Mouse (Mus musculus) natural killer cell, adult 2 months (primary cell): ENCODE data around the gene Jag1.

Experiments used
- DNase-seq, 2 experiments: peaks; one replicate each; pipeline ENCODE4 v3.0.0; 2022; ENCODE audit warnings: low spot score in 2 of 2

Gene Jag1

DNA sequence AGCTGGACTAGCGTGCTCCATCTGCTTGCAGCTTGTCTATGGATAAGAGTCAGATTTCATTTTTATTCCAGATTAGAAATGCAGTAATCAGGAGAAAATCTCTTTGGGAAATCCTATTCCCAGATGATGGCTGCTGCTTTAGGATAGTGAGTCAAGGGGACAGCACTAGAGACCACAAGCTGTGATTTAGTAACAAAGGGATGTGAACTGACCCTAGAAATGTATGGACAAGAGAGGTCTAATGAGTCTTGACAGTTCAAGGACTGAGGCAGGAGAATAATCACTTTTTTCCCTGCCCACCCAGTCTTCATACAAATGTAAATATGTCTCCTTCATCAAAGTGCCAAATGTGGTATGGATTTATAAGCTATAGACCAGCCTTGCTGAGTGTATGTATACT lies 52.6 kb downstream of the Jag1 start:
- DNase-seq = no peak

DNA sequence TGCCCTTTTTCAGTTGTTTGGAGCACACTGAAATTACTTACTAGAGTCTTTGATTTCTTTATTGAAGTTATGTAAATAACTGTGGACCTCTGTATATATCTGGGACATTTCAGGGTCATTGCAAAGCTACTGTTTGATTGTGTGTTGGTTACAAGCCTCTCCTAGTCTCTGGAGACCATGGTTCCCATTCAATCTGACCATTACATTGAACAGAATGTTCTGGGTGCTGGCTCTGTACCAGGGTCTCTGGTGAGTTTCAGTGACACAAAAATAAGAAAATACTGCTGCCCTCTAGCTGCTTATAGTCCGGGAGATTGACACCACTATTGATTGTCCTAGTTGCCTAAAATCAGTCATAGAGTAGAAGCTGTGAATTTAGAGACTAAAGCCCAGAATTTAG lies 66.5 kb downstream of the Jag1 start:
- no peak for DNase-seq

DNA sequence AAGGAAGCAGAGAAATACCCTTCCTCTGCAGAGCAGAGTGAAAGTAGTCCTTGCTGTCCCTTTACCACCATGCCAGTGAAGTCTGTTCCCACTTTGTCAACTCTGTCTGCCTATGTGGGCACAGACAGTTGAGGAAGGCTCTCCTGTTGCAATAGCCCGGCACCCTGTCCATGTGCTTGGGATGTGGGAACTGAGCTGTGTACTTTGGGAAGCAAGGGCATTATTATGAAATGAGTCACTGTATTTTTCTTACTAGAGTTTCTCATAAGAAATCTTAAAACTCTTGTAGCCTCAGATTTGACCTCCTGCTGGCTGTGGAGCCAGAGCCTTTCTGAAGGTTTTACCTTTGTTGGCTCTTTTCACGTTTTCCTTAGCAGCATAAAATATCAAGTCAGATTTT lies 67.1 kb downstream of the Jag1 start:
- no peak for DNase-seq

DNA sequence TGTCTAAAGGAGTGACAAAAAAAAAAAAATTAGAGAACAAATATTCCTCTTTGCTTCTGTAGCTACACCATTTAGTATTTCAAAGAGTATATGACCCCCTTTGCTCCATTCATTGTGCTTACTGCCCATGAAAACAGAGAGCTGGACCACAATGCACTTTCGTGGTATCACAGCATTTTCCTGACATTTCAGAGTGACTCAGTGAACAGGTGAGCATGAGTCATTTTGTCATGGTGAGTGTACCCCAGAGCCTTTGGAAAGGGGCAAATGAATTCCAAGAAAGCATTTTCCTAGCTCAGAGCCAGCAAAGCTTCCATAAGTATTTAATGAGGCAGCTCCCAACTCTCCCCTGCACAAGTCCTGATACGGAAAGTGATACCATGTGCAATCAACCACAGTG lies 72.3 kb downstream of the Jag1 start:
- DNase-seq = no peak
